Mouse (Mus musculus): ENCODE data around the gene Aqp5.

DNA sequence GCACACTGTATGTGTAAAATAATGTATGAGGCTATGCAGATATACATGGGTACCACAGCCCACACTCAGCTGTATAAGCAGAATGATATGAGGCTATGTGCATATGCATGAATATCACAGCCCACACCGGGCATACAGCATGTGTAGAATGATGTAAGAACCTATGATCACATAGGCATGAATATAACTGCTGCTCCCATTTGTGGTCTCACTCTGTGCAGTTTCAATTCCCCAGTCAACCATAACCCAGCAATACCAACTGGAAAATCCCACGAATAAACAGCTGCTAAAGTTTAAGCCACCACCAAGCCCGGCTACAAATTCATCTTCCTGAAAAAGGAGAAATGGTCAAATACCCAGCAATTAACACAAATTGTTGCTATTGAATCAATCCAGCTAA, 28.0 kb downstream of the Aqp5 start:
- TF ChIP-seq CTCF (IDR thresholded peaks at IDR 0.05; ENCODE audit: low read depth) (no peak), EP300 (optimal IDR thresholded peaks at IDR 0.05) (no peak)
